Mouse (Mus musculus): ENCODE measurements around the gene Tuba1a. TPM values are rescaled to one million over a fixed set of nuclear protein-coding genes. Genes with fewer than 3 reads are reported as not detected.
"Not testable (repeated sequence)": the region's sequence is repeated elsewhere in the genome, so short reads cannot be mapped to it uniquely, and the experiment has no call there.

Tuba1a gene
- total RNA-seq, 4 experiments from 2014 or later: 37.4 to 83.6 (median 67.3) TPM

DNA sequence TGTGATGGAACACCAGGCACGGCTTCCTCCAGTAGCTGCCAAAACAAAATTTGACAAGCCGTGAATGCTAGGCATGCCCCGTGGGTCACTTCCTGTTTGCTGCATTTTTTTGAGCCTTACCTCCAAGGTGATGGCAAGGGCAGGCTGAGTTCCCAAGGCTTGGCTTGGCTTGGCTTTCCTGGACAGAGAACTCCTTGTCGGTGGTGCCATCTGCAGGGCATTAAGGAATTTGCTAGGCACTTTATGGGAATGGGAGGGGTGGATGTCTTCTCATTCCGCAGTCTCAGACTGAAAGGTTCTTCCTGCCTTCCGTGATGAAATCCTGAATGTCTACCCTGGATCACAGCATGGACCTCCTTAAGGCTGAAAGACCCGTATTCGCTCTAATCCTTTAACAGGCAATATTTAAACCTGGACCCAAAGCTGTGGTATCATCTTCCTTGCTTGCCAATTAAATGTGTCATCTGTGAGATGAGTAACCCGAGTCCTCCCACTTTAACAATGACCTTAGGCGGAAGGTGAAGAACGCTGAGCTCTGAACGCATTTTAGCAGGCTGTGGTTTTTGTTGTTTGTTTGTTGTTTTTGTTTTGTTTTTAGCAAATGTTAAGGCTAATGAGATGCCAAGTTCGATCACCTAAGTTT is 24.8 kb downstream of the Tuba1a start:
- DNase-seq (ENCODE audit: low spot score): peak; percentile 69

DNA sequence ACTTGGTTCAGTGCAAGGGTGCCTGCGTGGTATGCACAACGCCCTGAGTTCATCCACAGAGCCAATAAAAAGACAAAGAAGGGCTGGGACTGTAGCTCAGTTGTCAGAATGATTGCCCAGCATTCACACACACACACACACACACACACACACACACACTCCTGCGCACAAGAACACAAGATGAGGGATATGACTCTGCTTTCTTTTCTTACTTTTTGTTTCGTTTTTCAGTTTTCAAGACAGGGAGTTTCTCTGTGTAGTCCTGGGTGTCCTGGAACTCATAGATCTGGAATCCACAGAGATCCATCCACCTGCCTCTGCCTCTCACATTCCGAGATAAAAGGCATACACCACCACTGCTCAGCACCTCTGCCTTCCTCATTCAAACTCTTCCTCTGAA is 25.9 kb downstream of the Tuba1a start:
- no peak for DNase-seq (ENCODE audit: low spot score)

DNA sequence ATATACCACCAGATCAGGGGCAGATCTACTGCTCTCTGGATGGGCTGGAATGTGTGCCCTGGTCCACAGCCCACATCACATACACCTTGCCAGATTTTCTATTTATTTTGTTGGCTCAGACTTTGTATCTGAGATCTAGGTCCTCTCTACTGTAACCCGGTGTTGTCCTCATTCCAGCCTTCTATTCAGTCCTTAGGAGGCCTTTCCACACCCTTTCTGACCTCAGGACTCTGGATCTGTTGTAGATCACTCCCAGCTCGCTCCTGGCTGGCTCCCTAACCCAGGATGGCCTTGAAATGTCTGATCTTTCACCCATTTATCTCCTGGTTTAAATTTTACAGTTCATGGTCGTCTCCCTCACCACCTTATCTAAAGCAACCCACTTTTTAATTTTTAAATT is 28.8 kb downstream of the Tuba1a start:
- DNase-seq (ENCODE audit: low spot score): no peak

DNA sequence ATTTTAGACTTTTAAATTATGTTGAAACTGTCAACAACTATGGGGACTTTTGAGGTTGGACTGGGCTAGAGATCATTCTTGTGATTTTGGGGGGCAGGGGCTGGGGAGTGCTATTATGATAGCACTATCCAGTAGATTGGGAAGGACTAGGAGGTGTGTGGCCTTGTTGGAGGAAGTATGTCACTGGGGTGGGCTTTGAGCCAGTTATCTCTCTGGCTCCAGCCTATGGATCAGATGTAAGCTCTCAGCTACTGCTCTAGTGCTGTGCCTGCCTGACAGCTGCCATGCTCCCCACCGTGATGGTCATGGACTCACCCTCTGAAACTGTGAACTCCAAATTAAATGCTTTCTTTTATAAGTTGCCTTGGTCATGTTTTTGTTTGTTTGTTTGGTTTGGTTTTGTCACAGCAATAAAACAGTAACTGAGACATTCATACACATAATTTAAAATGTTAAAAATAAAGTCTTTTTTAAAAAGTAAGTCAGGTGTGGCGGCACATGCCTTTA is 30.4 kb downstream of the Tuba1a start:
- DNase-seq (ENCODE audit: low spot score): no peak

DNA sequence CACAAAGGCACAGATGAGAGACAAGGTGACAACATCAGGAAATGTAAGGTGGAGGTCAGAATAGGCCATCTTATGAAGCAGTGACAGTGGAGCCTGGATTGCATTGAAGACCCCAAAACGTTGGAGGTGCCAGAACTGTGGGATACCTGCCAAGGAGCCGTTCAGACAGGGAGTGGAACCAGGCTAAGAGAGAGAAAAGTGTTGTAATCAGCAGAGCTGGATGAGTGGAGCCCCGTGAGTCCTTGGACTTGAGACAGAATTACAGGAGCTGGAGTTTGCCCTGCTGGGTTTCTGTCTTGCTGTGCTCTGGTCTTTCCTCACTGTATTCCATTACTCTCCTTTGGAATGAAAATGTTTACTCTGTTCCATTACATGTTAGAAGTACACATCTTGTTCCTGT is 30.9 kb downstream of the Tuba1a start:
- no peak for DNase-seq (ENCODE audit: low spot score)

DNA sequence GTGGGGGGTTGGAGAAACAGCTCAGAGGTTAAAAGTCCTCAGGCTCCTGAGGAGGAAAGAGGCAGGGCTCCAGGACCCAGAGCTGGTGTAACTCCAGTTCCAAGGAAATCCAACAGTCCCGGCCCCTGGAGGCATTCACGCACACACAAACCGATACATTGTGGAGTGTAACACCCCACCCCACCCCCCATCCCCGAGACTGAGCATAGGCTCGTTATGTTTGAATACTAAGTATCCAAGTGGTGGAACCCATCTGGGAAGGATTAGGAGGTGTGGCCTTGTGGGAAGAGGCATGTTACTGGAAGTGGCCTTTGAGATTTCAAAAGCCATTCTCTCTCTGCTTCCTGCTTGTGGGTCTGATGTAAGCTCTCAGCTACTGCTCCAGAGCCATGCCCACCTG is 32.0 kb downstream of the Tuba1a start:
- DNase-seq (ENCODE audit: low spot score): no peak

DNA sequence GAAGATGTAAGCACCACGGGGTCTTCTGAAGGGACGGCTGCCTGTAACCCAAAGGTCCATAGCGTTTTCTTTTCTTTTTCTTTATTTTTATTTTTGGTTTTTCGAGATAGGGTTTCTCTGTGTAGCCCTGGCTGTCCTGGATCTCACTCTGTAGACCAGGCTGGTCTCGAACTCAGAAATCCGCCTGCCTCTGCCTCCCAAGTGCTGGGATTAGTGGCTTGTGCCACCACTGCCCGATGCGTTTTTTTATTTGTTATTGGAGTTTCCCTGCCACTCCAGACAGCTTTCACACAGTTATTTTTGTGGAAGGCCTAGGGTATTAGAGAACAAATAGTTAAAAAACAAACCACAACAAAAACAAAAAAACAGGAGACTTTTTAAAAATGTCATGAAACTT is 35.0 kb downstream of the Tuba1a start:
- not testable (repeated sequence) for DNase-seq (ENCODE audit: low spot score)

DNA sequence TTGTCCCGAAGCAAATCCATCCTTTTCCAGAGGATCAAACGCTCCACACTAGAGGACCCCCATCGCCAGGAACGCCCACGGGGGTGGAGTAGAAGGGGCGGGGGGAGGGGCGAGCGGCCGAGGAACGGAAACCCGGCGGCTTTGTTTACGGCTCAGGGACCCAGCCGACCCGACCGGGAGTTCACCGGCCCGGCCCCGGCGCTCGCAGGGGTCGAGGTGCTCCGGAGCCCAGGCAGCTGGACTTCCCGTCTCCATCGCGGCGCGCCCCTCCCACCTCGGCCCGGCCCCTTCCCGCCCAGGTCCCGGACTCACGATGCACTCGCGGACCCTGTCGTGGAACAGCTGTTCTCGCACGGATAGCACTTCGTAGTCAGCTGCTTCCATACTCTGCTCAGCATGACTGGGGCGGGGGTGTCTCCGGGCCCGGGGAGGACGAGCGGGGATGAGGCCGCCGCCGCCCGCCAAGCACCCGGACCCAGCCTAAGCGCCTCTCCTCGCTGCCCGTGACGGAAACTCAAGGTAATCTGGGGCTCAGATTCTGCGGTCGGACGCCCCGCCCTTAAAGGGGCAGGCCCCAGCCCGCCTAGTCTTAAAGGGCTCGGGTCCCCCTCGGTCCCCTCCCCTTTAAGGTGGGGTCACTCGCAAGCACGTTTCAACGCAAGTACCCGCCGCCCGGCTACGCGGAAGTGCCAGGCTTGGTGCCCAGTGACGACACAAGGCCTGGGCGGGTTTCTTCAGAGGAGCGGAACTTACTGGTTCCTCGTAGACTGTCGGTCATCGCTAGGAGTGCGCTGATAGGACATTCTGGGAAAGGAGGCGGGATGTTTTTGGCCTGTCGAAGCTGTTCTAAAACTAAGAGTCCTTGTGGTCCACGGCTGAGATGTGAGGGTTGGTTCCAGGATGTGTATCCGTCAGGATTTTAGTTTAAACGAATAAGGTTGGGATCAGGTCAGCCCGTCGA is 35.7 kb downstream of the Tuba1a start, which contains the start of gene Lmbr1l:
Gene Lmbr1l (minus strand): TSS at position 694 of the 961 bp plus-strand sequence.
- peak; percentile 99 for DNase-seq (ENCODE audit: low spot score)

DNA sequence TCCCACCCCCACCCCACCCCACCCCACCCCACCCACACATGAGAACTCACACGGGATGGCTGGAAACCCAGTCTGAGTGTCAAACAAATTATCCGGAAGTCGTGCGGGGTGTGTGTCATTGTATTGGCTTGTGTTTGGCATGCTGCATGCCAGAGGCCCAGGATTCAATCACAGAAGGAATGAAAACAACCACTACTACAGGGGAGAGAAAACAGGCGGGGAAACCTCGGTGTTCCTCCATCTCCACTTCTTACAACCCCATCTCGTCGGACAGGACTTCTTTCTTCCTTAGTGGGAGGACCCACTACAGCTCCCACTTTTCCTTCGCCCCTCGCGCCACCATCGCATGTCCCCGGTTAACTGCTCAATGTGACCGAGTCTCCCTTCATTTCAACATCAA is 36.4 kb downstream of the Tuba1a start:
- no peak for DNase-seq (ENCODE audit: low spot score)

DNA sequence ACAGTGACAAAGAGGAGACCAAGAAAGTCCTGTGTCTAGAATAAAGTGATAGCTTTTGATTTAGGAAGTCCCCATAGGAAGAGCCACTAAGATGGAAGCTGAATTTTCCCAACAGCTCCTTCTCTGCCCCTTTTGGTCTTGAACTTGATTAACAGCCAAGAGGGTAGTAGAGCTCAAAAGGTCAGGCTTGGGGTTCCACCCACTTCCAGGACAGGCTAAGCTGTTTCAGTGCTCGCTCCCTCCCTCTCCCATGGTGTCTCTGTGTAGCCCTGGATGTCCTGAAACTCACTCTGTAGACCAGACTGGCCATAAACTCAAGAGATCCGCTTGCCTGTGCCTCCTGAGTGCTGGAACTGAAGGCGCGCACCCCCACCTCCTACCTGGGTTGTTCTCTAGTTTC is 37.5 kb downstream of the Tuba1a start:
- DNase-seq (ENCODE audit: low spot score): no peak

DNA sequence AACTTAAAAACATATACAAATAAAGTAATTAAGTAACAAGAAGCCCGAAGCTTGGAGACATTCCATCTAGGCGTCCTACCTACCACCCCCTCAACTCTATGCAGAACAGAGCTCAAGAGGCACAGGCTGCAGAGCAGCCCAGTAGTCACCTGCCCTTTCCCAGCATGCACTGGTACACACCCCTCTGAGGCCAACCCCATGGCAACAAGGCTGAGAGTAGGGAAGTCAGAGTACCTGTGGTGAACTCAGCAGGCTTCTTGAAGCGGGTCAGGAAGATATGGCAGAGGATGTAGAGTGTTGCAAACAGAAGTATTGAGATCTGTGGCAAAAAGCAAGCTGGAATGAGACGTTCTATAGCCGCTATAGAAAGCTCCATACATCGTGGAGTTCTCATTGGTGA is 38.6 kb downstream of the Tuba1a start:
- no peak for DNase-seq (ENCODE audit: low spot score)

DNA sequence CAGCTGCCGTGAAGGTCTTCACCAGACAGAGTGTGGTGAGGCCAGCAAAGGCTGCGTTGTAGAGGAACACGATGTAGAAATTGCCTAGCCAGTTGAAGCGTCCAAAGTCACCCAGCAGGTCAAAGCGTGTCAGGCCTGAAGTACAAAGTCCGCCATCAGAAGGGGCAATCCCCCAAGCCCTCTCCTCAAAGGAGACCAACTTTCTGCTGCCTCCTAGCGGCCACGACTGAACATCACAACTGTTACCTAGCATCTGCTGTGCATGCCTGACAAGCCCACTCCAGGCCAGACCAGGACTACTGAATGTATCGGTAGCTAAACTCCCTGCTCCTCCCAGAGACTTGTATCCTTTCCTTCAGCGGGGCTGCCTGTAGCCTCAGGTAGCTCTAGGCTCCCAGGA is 48.8 kb downstream of the Tuba1a start:
- no peak for DNase-seq (ENCODE audit: low spot score)

DNA sequence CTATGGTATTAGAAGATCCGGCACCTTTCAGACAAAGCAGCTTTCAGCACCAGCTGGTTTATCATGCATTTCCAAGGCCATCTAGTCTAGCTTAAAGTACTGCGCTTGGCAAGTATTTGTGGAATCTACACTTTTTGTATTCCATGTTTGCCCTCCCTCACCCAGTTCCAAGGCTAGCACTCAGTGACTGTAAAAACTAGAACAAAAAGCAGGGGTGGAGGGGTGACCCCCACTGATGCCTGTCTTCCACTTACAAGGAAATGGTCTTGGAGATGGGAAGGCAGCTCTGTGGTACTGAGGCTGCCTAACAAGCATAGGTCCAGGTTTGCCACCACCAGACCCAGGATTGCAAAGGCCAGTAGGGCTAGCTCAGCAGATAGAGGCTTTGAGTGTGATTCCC is 50.9 kb downstream of the Tuba1a start:
- no peak for DNase-seq (ENCODE audit: low spot score)

DNA sequence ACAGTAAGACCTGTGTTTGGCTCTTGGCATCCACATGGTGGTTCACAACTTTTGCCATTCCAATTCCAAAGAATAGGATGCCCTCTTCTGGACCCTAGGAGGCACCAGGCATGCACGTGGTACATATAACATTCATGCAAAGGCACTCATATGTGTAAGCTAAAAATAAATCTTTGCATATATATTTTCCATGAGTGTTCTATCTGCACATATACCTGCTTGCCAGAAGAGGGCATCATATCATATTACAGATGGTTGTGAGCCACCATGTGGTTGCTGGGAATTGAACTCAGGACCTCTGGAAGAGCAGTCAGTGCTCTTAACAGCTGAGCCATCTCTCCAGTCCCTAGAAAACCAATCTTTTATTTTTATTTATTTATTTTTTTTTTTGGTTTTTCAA is 52.0 kb downstream of the Tuba1a start:
- no peak for DNase-seq (ENCODE audit: low spot score)

Other genes with a start within 250 kb of the Tuba1a start
- gene Ccdc65, start 245.5 kb downstream of the Tuba1a start, total RNA-seq (2022): 1 to 10 TPM in 1 of 4 experiments, under 1 TPM in 3; 0.41 to 1.1 (median 0.84) TPM
- gene Fkbp11, start 225.5 kb downstream of the Tuba1a start, total RNA-seq (2022): 1 to 10 TPM; 5.6 to 9.4 (median 7.7) TPM
- 10 to 100 TPM; 18.0 to 20.9 (median 19.1) TPM for gene Arf3, start 190.5 kb downstream of the Tuba1a start, total RNA-seq (2022)
- under 1 TPM in 3 of 4 experiments, not detected in 1; 0.16 to 0.44 (median 0.26) TPM for gene Wnt10b, start 175.6 kb downstream of the Tuba1a start, total RNA-seq (2022)
- not detected for gene Wnt1, start 163.8 kb downstream of the Tuba1a start, total RNA-seq (2022)
- under 1 TPM; 0.63 to 0.84 (median 0.72) TPM for gene Ddn, start 144.2 kb downstream of the Tuba1a start, total RNA-seq (2022)
- 100 to 1,000 TPM in 2 of 4 experiments, 10 to 100 TPM in 2; 96.7 to 129 (median 109) TPM for gene Prkag1, start 122.2 kb downstream of the Tuba1a start, total RNA-seq (2022)
- gene Kmt2d, start 82.5 kb downstream of the Tuba1a start, total RNA-seq (2022): 10 to 100 TPM; 54.7 to 66.1 (median 59.8) TPM
- gene Rhebl1, start 59.2 kb downstream of the Tuba1a start, total RNA-seq (2022): 1 to 10 TPM; 1.2 to 2.8 (median 1.9) TPM
- 1 to 10 TPM in 2 of 4 experiments, under 1 TPM in 2; 0.72 to 1.6 (median 1.0) TPM for gene Dhh, start 55.2 kb downstream of the Tuba1a start, total RNA-seq (2022)
- gene Lmbr1l, start 35.5 kb downstream of the Tuba1a start, total RNA-seq (2022): 10 to 100 TPM in 2 of 4 experiments, 1 to 10 TPM in 2; 7.3 to 12.2 (median 10.0) TPM
- 100 to 1,000 TPM; 106 to 156 (median 115) TPM for gene Tuba1b, start 19.1 kb downstream of the Tuba1a start, total RNA-seq (2022)
- gene Gm49450, start 152 bp downstream of the Tuba1a start, total RNA-seq (2022): not detected
- 10 to 100 TPM; 32.2 to 40.4 (median 33.3) TPM for gene Tuba1c, start 76.2 kb upstream of the Tuba1a start, total RNA-seq (2022)
- gene Prph, start 101.5 kb upstream of the Tuba1a start, total RNA-seq (2022): 1 to 10 TPM in 1 of 4 experiments, under 1 TPM in 3; 0.16 to 1.4 (median 0.47) TPM
- gene Troap, start 120.9 kb upstream of the Tuba1a start, total RNA-seq (2022): under 1 TPM in 2 of 4 experiments, not detected in 2; 0.22 to 0.35 TPM
- not detected for gene C1ql4, start 134.1 kb upstream of the Tuba1a start, total RNA-seq (2022)
- gene Dnajc22, start 139.5 kb upstream of the Tuba1a start, total RNA-seq (2022): 1 to 10 TPM in 1 of 4 experiments, under 1 TPM in 3; 0.38 to 1.2 (median 0.91) TPM
- gene Spats2, start 172.2 kb upstream of the Tuba1a start, total RNA-seq (2022): 1 to 10 TPM; 4.3 to 7.9 (median 7.2) TPM